Mouse (Mus musculus) MEL (cell line): ENCODE results near the gene Tbc1d30. TPM values are rescaled to one million over a fixed set of nuclear protein-coding genes. Genes with fewer than 3 reads are reported as not detected.
A peak's percentile ranks its signal among the peaks of the same experiment; 100 is the strongest.

Source experiments
- DNase-seq: peaks from one replicate; pipeline ENCODE4 v3.0.0; 2011; ENCODE audit warnings: low read depth, low spot score
- H3K27ac ChIP-seq: 2 replicates; pipeline ENCODE4 v1.5.1; 2012; ENCODE audit warnings: low read depth, mild to moderate bottlenecking, control low read depth, low read length, moderate library complexity; ENCODE audit not compliant: control insufficient read depth
- H3K27me3 ChIP-seq, 2 experiments: fragments of 150-350 bp in 1 of 2; sonication (generic) in 1 of 2; 2 replicates each; pipeline ENCODE4 v1.6.1; 2012; ENCODE audit warnings: low read length in 2 of 2, mild to moderate bottlenecking in 2 of 2, improper control_type of control experiment in 1 of 2, moderate library complexity in 1 of 2; ENCODE audit not compliant: insufficient read depth in 2 of 2, control insufficient read depth in 1 of 2
- H3K36me3 ChIP-seq, 2 experiments: 2 replicates each; pipeline ENCODE4 v1.6.1; 2012 to 2014; ENCODE audit warnings: low read length in 2 of 2, improper control_type of control experiment in 1 of 2, inconsistent platforms in 1 of 2, mild to moderate bottlenecking in 1 of 2; ENCODE audit not compliant: insufficient read depth in 2 of 2, control insufficient read depth in 1 of 2
- H3K4me1 ChIP-seq, 2 experiments: fragments of 150-350 bp in 1 of 2; sonication (generic) in 1 of 2; 2 replicates each; pipeline ENCODE4 v1.6.1; 2012; ENCODE audit warnings: low read length in 2 of 2, improper control_type of control experiment in 1 of 2, mild to moderate bottlenecking in 1 of 2; ENCODE audit not compliant: insufficient read depth in 2 of 2, control insufficient read depth in 1 of 2
- H3K4me3 ChIP-seq, 2 experiments: fragments of 150-350 bp in 1 of 2; sonication (generic) in 1 of 2; 2 replicates each; pipeline ENCODE4 v1.5.1; 2012; ENCODE audit warnings: low read depth in 2 of 2, low read length in 2 of 2, mild to moderate bottlenecking in 2 of 2, moderate library complexity in 2 of 2, control low read depth in 1 of 2, improper control_type of control experiment in 1 of 2; ENCODE audit not compliant: control insufficient read depth in 1 of 2, insufficient read depth in 1 of 2
- H3K79me2 ChIP-seq: 2 replicates; pipeline ENCODE4 v1.6.1; 2012; ENCODE audit warnings: mild to moderate bottlenecking, low read length, moderate library complexity; ENCODE audit not compliant: control insufficient read depth, poor library complexity, insufficient read depth
- H3K9ac ChIP-seq: 2 replicates; pipeline ENCODE4 v1.6.1; 2012; ENCODE audit warnings: low read depth, mild to moderate bottlenecking, control low read depth, low read length, moderate library complexity; ENCODE audit not compliant: control insufficient read depth, poor library complexity, severe bottlenecking
- H3K9me3 ChIP-seq: fragments of 150-350 bp; sonication (generic); replicated peaks from 2 replicates; pipeline ENCODE4 v1.6.1; 2012; ENCODE audit warnings: mild to moderate bottlenecking, low read length, improper control_type of control experiment, moderate library complexity; ENCODE audit not compliant: insufficient read depth
- CHD1 ChIP-seq: IDR thresholded peaks from 2 replicates; pipeline ENCODE4 v1.6.1; 2012; ENCODE audit warnings: low read depth, mild to moderate bottlenecking, inconsistent platforms, low read length, improper control_type of control experiment
- CTCF ChIP-seq, 3 experiments: IDR thresholded peaks in 2 of 3; conservative IDR thresholded peaks in 1 of 3; 2 replicates each; pipeline ENCODE4 v1.5.1; 2011 to 2012; ENCODE audit warnings: low read length in 3 of 3, low read depth in 2 of 3, mild to moderate bottlenecking in 2 of 3, improper control_type of control experiment in 1 of 3, inconsistent platforms in 1 of 3, mixed read lengths in 1 of 3, moderate library complexity in 1 of 3; ENCODE audit not compliant: control insufficient read depth in 1 of 3, insufficient read depth in 1 of 3, poor library complexity in 1 of 3, severe bottlenecking in 1 of 3
- E2F4 ChIP-seq: IDR thresholded peaks from 2 replicates; pipeline ENCODE4 v1.6.1; 2011; ENCODE audit warnings: low read depth, low read length, improper control_type of control experiment, borderline replicate concordance
- ELF1 ChIP-seq: IDR thresholded peaks from 2 replicates; pipeline ENCODE4 v1.6.1; 2014; ENCODE audit warnings: low read depth, mild to moderate bottlenecking, inconsistent platforms, low read length, improper control_type of control experiment, moderate library complexity
- MAFK ChIP-seq: IDR thresholded peaks from 2 replicates; pipeline ENCODE4 v1.6.1; 2011; ENCODE audit warnings: low read depth, mild to moderate bottlenecking, low read length, improper control_type of control experiment, borderline replicate concordance
- MEF2A ChIP-seq: IDR thresholded peaks from 2 replicates; pipeline ENCODE4 v1.6.1; 2014; ENCODE audit warnings: low read depth, mild to moderate bottlenecking, inconsistent platforms, low read length, improper control_type of control experiment; ENCODE audit not compliant: poor library complexity, insufficient replicate concordance, severe bottlenecking; ENCODE audit errors: extremely low read depth
- POLR2AphosphoS2 ChIP-seq: IDR thresholded peaks from 2 replicates; pipeline ENCODE4 v1.6.1; 2011; ENCODE audit warnings: low read length, improper control_type of control experiment
- RCOR1 ChIP-seq: IDR thresholded peaks from 2 replicates; pipeline ENCODE4 v1.6.1; 2012; ENCODE audit warnings: low read depth, mild to moderate bottlenecking, inconsistent platforms, low read length, improper control_type of control experiment
- SIN3A ChIP-seq: IDR thresholded peaks from 2 replicates; pipeline ENCODE4 v1.6.1; 2012; ENCODE audit warnings: low read length, improper control_type of control experiment, inconsistent platforms
- SMC3 ChIP-seq: IDR thresholded peaks from 2 replicates; pipeline ENCODE4 v1.6.1; 2011; ENCODE audit warnings: low read depth, low read length, improper control_type of control experiment
- TAL1 ChIP-seq: IDR thresholded peaks from 2 replicates; pipeline ENCODE4 v1.6.1; 2012; ENCODE audit warnings: mild to moderate bottlenecking, inconsistent platforms, low read length, moderate library complexity, mixed read lengths
- polyA plus RNA-seq, 2 experiments: library from polyadenylated mRNA; stranded (reverse) in 1 of 2; unstranded in 1 of 2; fragments of >175 nt in 1 of 2; fragments of >200 nt in 1 of 2; gene quantifications; 2 replicates each; pipeline versions ENCODE4 v1.2.1 to v1.2.4; 2012; ENCODE audit warnings: low replicate concordance in 2 of 2, low read depth in 1 of 2; ENCODE audit not compliant: insufficient read length in 2 of 2, insufficient read depth in 1 of 2, missing spikeins in 1 of 2
- total RNA-seq: library from RNA; depleted of rRNA; stranded (reverse); fragments of 300-350 nt; gene quantifications from 2 replicates; pipeline ENCODE4 v1.2.3, GENCODE M21; 2012

Gene Tbc1d30
- total and polyA plus RNA-seq, 3 experiments = 0.35 to 2.1 TPM; not detected in 1

- peaks cover 0 to 2% of the 10 kb centered on the region in 2 experiments; a peak in 1 of 4 replicates for H3K4me1 ChIP-seq
- H3K9ac ChIP-seq = no peak overlapping the region
- no peak for DNase-seq
- H3K36me3 ChIP-seq = peaks cover 0 to under 1% of the 10 kb centered on the region in 2 experiments; a peak in 2 of 4 replicates
- no peaks in the 10 kb centered on the region for H3K27me3 ChIP-seq
- TF ChIP-seq RCOR1 = no peak
- no peak for TF ChIP-seq TAL1
- no peak for TF ChIP-seq E2F4
- no peak overlapping the region for H3K27ac ChIP-seq
- H3K4me3 ChIP-seq = no peak overlapping the region
- no peaks in the 10 kb centered on the region for H3K79me2 ChIP-seq
- no peaks in the 10 kb centered on the region for H3K9me3 ChIP-seq
Measured at GRCm38 (mm10) chr10:121255465-121255864, 95.6 kb downstream of the Tbc1d30 start.

GRCm38 (mm10) chr10:121254343-121254742 is 96.7 kb downstream of the Tbc1d30 start:
- Histone ChIP-seq H3K27me3 (no peaks in the 10 kb centered on the region), H3K9me3 (no peaks in the 10 kb centered on the region), H3K79me2 (no peaks in the 10 kb centered on the region), H3K4me3 (peak overlapping the region in 1 of 2 experiments; percentile 52; a peak in 2 of 4 replicates), H3K36me3 (no peaks in the 10 kb centered on the region; a peak in 1 of 4 replicates), H3K4me1 (no peaks in the 10 kb centered on the region), H3K27ac (no peak overlapping the region), H3K9ac (no peak overlapping the region)
- DNase-seq = peak; percentile 54
- TF ChIP-seq E2F4 (no peak), ELF1 (0 out of 2 replicates have a peak, but pooled peaks have one; percentile 44), SIN3A (no peak), MAFK (no peak), MEF2A (no peak), CHD1 (no peak)

- Histone ChIP-seq H3K9me3 (no peaks in the 10 kb centered on the region), H3K4me3 (no peak overlapping the region), H3K27me3 (no peaks in the 10 kb centered on the region), H3K79me2 (no peaks in the 10 kb centered on the region), H3K9ac (no peak overlapping the region), H3K4me1 (no peaks in the 10 kb centered on the region), H3K36me3 (no peaks in the 10 kb centered on the region; a peak in 1 of 4 replicates), H3K27ac (no peak overlapping the region)
- DNase-seq = no peak
- TF ChIP-seq POLR2AphosphoS2 (no peak), CTCF (IDR thresholded peaks at IDR 0.05 in 2 of 3, conservative IDR thresholded peaks at IDR 0.05 in 1 of 3; ENCODE audit: control insufficient read depth in 1 of 3, insufficient read depth in 1 of 3, low read depth in 2 of 3, low read length in 3 of 3, poor library complexity in 1 of 3, severe bottlenecking in 1 of 3) (peak in 2 of 3 experiments; percentile 5 to 29; a peak in 2 of 6 replicates), SMC3 (0 out of 2 replicates have a peak, but pooled peaks have one; percentile 6)
Measured at GRCm38 (mm10) chr10:121252781-121253180, 98.3 kb downstream of the Tbc1d30 start.
